Mouse (Mus musculus) kidney, adult 2 months (tissue): ENCODE data around the gene Myo3b.

Experiments
- CTCF ChIP-seq: fragments of 200-500 bp; conservative IDR thresholded peaks from 2 replicates; pipeline ENCODE4 v1.5.1; 2011; ENCODE audit warnings: low read depth, mild to moderate bottlenecking, control low read depth, low read length, moderate library complexity, mixed read lengths; ENCODE audit not compliant: insufficient read depth, insufficient read length
- POLR2A ChIP-seq: fragments of 200-500 bp; IDR thresholded peaks from one replicate; pipeline ENCODE4 v1.6.1; 2011; ENCODE audit warnings: low read depth, low read length, control low read depth

DNA sequence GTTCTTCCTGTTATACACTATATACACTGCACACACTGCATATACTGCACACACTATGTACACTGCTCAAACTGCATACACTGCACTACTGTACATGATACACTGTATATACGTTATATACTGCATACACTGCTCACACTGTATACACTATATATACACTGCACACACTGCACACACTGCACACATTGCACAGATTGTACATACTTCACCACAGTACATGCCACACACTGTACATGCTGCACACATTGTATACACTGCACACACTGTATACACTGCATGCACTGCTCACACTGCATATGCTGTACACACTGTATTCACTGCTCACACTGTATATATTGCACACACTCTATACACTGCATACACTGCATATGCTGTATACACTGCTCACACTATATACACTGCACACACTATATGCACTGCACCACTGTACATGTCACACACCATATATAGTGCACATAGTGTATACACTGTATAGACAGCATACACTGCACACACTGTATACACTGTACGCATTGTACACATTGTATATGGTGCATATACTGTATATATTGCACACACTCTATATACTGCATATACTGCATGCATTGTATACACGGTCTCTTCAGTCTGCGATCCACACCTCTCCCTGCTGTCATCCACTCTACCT is 104.7 kb downstream of the Myo3b start:
- TF ChIP-seq POLR2A, result no peak
- TF ChIP-seq CTCF, result no peak
